Mouse (Mus musculus) erythroblast, embryonic 14.5 days (primary cell): ENCODE measurements around the gene Fbxw2. TPM values are rescaled to one million over a fixed set of nuclear protein-coding genes. Genes with fewer than 3 reads are reported as not detected.
"Not testable (repeated sequence)": the region's sequence is repeated elsewhere in the genome, so short reads cannot be mapped to it uniquely, and the experiment has no call there.

Source experiments
- H3K27me3 ChIP-seq: 2 replicates; pipeline ENCODE4 v1.6.1; 2012; ENCODE audit warnings: inconsistent platforms; ENCODE audit not compliant: control insufficient read depth
- H3K36me3 ChIP-seq: 2 replicates; pipeline ENCODE4 v1.6.1; 2012; ENCODE audit warnings: mild to moderate bottlenecking, inconsistent platforms; ENCODE audit not compliant: control insufficient read depth
- H3K4me1 ChIP-seq: 2 replicates; pipeline ENCODE4 v1.6.1; 2012; ENCODE audit warnings: inconsistent platforms; ENCODE audit not compliant: control insufficient read depth
- H3K4me3 ChIP-seq: replicated peaks from 2 replicates; pipeline ENCODE3; 2012; ENCODE audit warnings: moderate library complexity, mild to moderate bottlenecking, inconsistent platforms
- H3K9me3 ChIP-seq: 2 replicates; pipeline ENCODE4 v1.6.1; 2012; ENCODE audit warnings: low read length, inconsistent platforms, mixed read lengths; ENCODE audit not compliant: control insufficient read depth
- GATA1 ChIP-seq: IDR thresholded peaks from 2 replicates; pipeline ENCODE4 v1.6.1; 2012; ENCODE audit warnings: low read length, inconsistent platforms, mixed read lengths
- TAL1 ChIP-seq: IDR thresholded peaks from 3 replicates; pipeline ENCODE4 v1.6.1; 2012; ENCODE audit warnings: low read length, inconsistent platforms, mixed read lengths
- polyA plus RNA-seq: library from polyadenylated mRNA; stranded (reverse); fragments of >175 nt; gene quantifications from 2 replicates; pipeline ENCODE4 v1.2.3, GENCODE M21; 2012

Fbxw2 gene
- polyA plus RNA-seq, 1 experiment = 5.1 TPM

GRCm38 (mm10) chr2:34803746-34804145, 22.4 kb downstream of the Fbxw2 start:
- Histone ChIP-seq H3K9me3 (no peaks in the 10 kb centered on the region), H3K27me3 (no peaks in the 10 kb centered on the region), H3K4me3 (peak overlapping the region; percentile 79), H3K36me3 (peaks cover 55% of the 10 kb centered on the region), H3K4me1 (peaks cover 83% of the 10 kb centered on the region)
- TF ChIP-seq TAL1 (no peak), GATA1 (no peak)

GRCm38 (mm10) chr2:34802565-34803245, 23.4 kb downstream of the Fbxw2 start:
- H3K4me1 ChIP-seq = peaks cover 84% of the 10 kb centered on the region
- not testable (repeated sequence) for H3K27me3 ChIP-seq, H3K9me3 ChIP-seq
- H3K4me3 ChIP-seq = peak overlapping the region; percentile 79
- H3K36me3 ChIP-seq = peaks cover 45% of the 10 kb centered on the region

GRCm38 (mm10) chr2:34801516-34802482, 24.3 kb downstream of the Fbxw2 start:
- Histone ChIP-seq H3K4me1 (peaks cover 81% of the 10 kb centered on the region), H3K36me3 (peaks cover 38% of the 10 kb centered on the region), H3K4me3 (peak overlapping the region; percentile 76), H3K27me3 (no peaks in the 10 kb centered on the region), H3K9me3 (no peaks in the 10 kb centered on the region)
- TF ChIP-seq GATA1 (no peak), TAL1 (no peak)

- H3K36me3 ChIP-seq = peaks cover 34% of the 10 kb centered on the region
- peaks cover 75% of the 10 kb centered on the region for H3K4me1 ChIP-seq
- peak overlapping the region; percentile 86 for H3K4me3 ChIP-seq
- no peak for TF ChIP-seq TAL1
- TF ChIP-seq GATA1 = no peak
- no peaks in the 10 kb centered on the region for H3K9me3 ChIP-seq
- no peaks in the 10 kb centered on the region for H3K27me3 ChIP-seq
Measured at GRCm38 (mm10) chr2:34800371-34800770, 25.7 kb downstream of the Fbxw2 start.

- Histone ChIP-seq H3K36me3 (peaks cover 34% of the 10 kb centered on the region), H3K27me3 (no peaks in the 10 kb centered on the region), H3K9me3 (no peaks in the 10 kb centered on the region), H3K4me1 (peaks cover 74% of the 10 kb centered on the region), H3K4me3 (peak within 1 kb of the TSS; percentile 86)
- TF ChIP-seq GATA1 = no peak
- TF ChIP-seq TAL1 = no peak
Measured at GRCm38 (mm10) chr2:34799357-34800256, 26.5 kb downstream of the Fbxw2 start, which contains the start of gene Rabepk. TSS of gene Rabepk (minus strand) at chr2:34799912.

GRCm38 (mm10) chr2:34795426-34795825, 30.7 kb downstream of the Fbxw2 start:
- H3K4me1 ChIP-seq = peaks cover 55% of the 10 kb centered on the region
- peaks cover 47% of the 10 kb centered on the region for H3K36me3 ChIP-seq
- H3K27me3 ChIP-seq = no peaks in the 10 kb centered on the region
- peaks cover 7% of the 10 kb centered on the region for H3K9me3 ChIP-seq
- TF ChIP-seq TAL1 (no peak), GATA1 (no peak)
- no peak overlapping the region for H3K4me3 ChIP-seq

GRCm38 (mm10) chr2:34794511-34794910, 31.6 kb downstream of the Fbxw2 start:
- peaks cover 7% of the 10 kb centered on the region for H3K9me3 ChIP-seq
- H3K4me3 ChIP-seq = no peak overlapping the region
- no peaks in the 10 kb centered on the region for H3K27me3 ChIP-seq
- H3K36me3 ChIP-seq = peaks cover 54% of the 10 kb centered on the region
- peaks cover 52% of the 10 kb centered on the region for H3K4me1 ChIP-seq
- TF ChIP-seq GATA1 (no peak), TAL1 (no peak)

GRCm38 (mm10) chr2:34792543-34792942, 33.6 kb downstream of the Fbxw2 start:
- not testable (repeated sequence) for H3K9me3 ChIP-seq, H3K4me3 ChIP-seq, H3K27me3 ChIP-seq
- Histone ChIP-seq H3K36me3 (peaks cover 67% of the 10 kb centered on the region), H3K4me1 (peaks cover 35% of the 10 kb centered on the region)

- peak overlapping the region; percentile 17 for H3K4me3 ChIP-seq
Measured at GRCm38 (mm10) chr2:34790282-34790681, 35.8 kb downstream of the Fbxw2 start.

More at GRCm38 (mm10) chr2:34790282-34790681, 35.8 kb downstream of the Fbxw2 start:
- H3K9me3 ChIP-seq = peaks cover 7% of the 10 kb centered on the region
- peaks cover 26% of the 10 kb centered on the region for H3K4me1 ChIP-seq
- H3K27me3 ChIP-seq = no peaks in the 10 kb centered on the region
- no peak for TF ChIP-seq TAL1
- TF ChIP-seq GATA1 = no peak
- peaks cover 71% of the 10 kb centered on the region for H3K36me3 ChIP-seq
